Mouse (Mus musculus) granulocyte monocyte progenitor cell, adult 5-6 weeks (primary cell): Measurements from ENCODE around the gene Birc7. TPM values are rescaled to one million over a fixed set of nuclear protein-coding genes. Genes with fewer than 3 reads are reported as not detected.

Source experiments
- ATAC-seq: replicated peaks from 2 replicates; pipeline ENCODE4 v1.8.0; 2016; ENCODE audit warnings: mild to moderate bottlenecking, moderate TSS enrichment, inconsistent platforms; ENCODE audit not compliant: poor library complexity, severe bottlenecking
- total RNA-seq, 2 experiments: library from RNA; stranded (forward) in 1 of 2; stranded (reverse) in 1 of 2; fragments of 200-712, 200-1000 nt in 1 of 2; fragments of >200 nt in 1 of 2; fragmentation: Nextera tagmentation in 1 of 2; gene quantifications; 2 replicates each; pipeline ENCODE4 v1.2.3; 2014 to 2017

Gene Birc7
- not detected in 2 replicates for total RNA-seq (2014; fragmentation: Nextera tagmentation)
- not detected in 2 replicates for total RNA-seq (2017)

- no peak for ATAC-seq
These were observed at the start of gene Birc7 for GRCm38 (mm10) chr2:180928723-180929122. TSS of gene Birc7 (plus strand) at chr2:180929023.

- ATAC-seq, result no peak
These were observed 49.3 kb upstream of the Birc7 start for GRCm38 (mm10) chr2:180879365-180880067.

GRCm38 (mm10) chr2:180881281-180881680, 47.5 kb upstream of the Birc7 start:
- ATAC-seq, result no peak

- ATAC-seq, result no peak
These were observed 43.6 kb upstream of the Birc7 start for GRCm38 (mm10) chr2:180885270-180885669.

- ATAC-seq, result no peak
These were observed 39.4 kb upstream of the Birc7 start for GRCm38 (mm10) chr2:180889271-180889920.

- ATAC-seq, result no peak
These were observed 38.9 kb upstream of the Birc7 start for GRCm38 (mm10) chr2:180889921-180890280.

GRCm38 (mm10) chr2:180890422-180891074, 38.3 kb upstream of the Birc7 start:
- no peak for ATAC-seq

- ATAC-seq, result no peak
These were observed 37.6 kb upstream of the Birc7 start for GRCm38 (mm10) chr2:180891075-180891834.

- no peak for ATAC-seq
These were observed 36.9 kb upstream of the Birc7 start for GRCm38 (mm10) chr2:180891835-180892323.

GRCm38 (mm10) chr2:180892841-180893521, 35.8 kb upstream of the Birc7 start:
- no peak for ATAC-seq

GRCm38 (mm10) chr2:180893537-180894028, 35.2 kb upstream of the Birc7 start:
- ATAC-seq, result no peak

- ATAC-seq, result peak; percentile 70
These were observed 34.7 kb upstream of the Birc7 start for GRCm38 (mm10) chr2:180894029-180894623.

- ATAC-seq, result peak; percentile 79
These were observed 34.1 kb upstream of the Birc7 start for GRCm38 (mm10) chr2:180894734-180895133.

GRCm38 (mm10) chr2:180895321-180895720, 33.5 kb upstream of the Birc7 start:
- ATAC-seq, result no peak

- no peak for ATAC-seq
These were observed 32.8 kb upstream of the Birc7 start for GRCm38 (mm10) chr2:180895837-180896525.

GRCm38 (mm10) chr2:180896819-180897625, 31.8 kb upstream of the Birc7 start:
- ATAC-seq, result no peak

GRCm38 (mm10) chr2:180897857-180898256, 31.0 kb upstream of the Birc7 start:
- ATAC-seq, result no peak

GRCm38 (mm10) chr2:180902086-180902485, 26.7 kb upstream of the Birc7 start:
- ATAC-seq, result peak; percentile 75; the same call in 1 of the 2 replicates
